Mouse (Mus musculus): Measurements from ENCODE around the gene Baiap2l2. TPM values are rescaled to one million over a fixed set of nuclear protein-coding genes. Genes with fewer than 3 reads are reported as not detected.

The Baiap2l2 gene
- polyA plus RNA-seq, 1 experiment from 2014 or later = 10.3 TPM

GRCm38 (mm10) chr15:79223641-79224040 is 61.7 kb downstream of the Baiap2l2 start:
- Histone ChIP-seq H3K27ac (ENCODE audit: low read depth, low read length) (no peak overlapping the region), H3K36me3 (ENCODE audit: control insufficient read depth, insufficient read depth, low read length) (no peaks in the 10 kb centered on the region), H3K4me1 (ENCODE audit: control insufficient read depth, insufficient read depth, low read length) (peaks cover 7% of the 10 kb centered on the region; the same call in 1 of the 2 replicates), H3K9ac (ENCODE audit: low read depth, low read length) (no peak overlapping the region), H3K4me2 (replicated peaks; ENCODE audit: low read depth, low read length) (no peak overlapping the region), H3K9me3 (ENCODE audit: control insufficient read depth, low read length) (no peaks in the 10 kb centered on the region), H3K4me3 (ENCODE audit: low read length) (no peak overlapping the region), H3K27me3 (ENCODE audit: control insufficient read depth, insufficient read depth, low read length) (no peaks in the 10 kb centered on the region)
- WGBS = 10% methylated on average over 5 of the region's 5 CpGs
- peak; percentile 30; the same call in 1 of the 2 replicates for ATAC-seq (ENCODE audit: low FRiP score, low TSS enrichment)

GRCm38 (mm10) chr15:79219572-79219971 is 65.8 kb downstream of the Baiap2l2 start:
- Histone ChIP-seq H3K4me3 (ENCODE audit: low read length) (no peak overlapping the region), H3K36me3 (ENCODE audit: control insufficient read depth, insufficient read depth, low read length) (no peaks in the 10 kb centered on the region), H3K9me3 (ENCODE audit: control insufficient read depth, low read length) (no peaks in the 10 kb centered on the region), H3K27ac (ENCODE audit: low read depth, low read length) (no peak overlapping the region), H3K4me1 (ENCODE audit: control insufficient read depth, insufficient read depth, low read length) (peaks cover 7% of the 10 kb centered on the region; the same call in 1 of the 2 replicates), H3K4me2 (replicated peaks; ENCODE audit: low read depth, low read length) (no peak overlapping the region), H3K27me3 (ENCODE audit: control insufficient read depth, insufficient read depth, low read length) (no peaks in the 10 kb centered on the region), H3K9ac (ENCODE audit: low read depth, low read length) (no peak overlapping the region)
- WGBS = 0% methylated on average over 1 of the region's 1 CpGs
- peak; percentile 37; the same call in 1 of the 2 replicates for ATAC-seq (ENCODE audit: low FRiP score, low TSS enrichment)

- Histone ChIP-seq H3K4me1 (ENCODE audit: control insufficient read depth, insufficient read depth, low read length) (peaks cover 11% of the 10 kb centered on the region; the same call in 1 of the 2 replicates), H3K9ac (ENCODE audit: low read depth, low read length) (0 out of 2 replicates have a peak overlapping the region, but pooled peaks have one; percentile 7), H3K9me3 (ENCODE audit: control insufficient read depth, low read length) (no peaks in the 10 kb centered on the region), H3K4me3 (ENCODE audit: low read length) (no peak overlapping the region), H3K4me2 (replicated peaks; ENCODE audit: low read depth, low read length) (no peak overlapping the region), H3K27me3 (ENCODE audit: control insufficient read depth, insufficient read depth, low read length) (no peaks in the 10 kb centered on the region), H3K27ac (ENCODE audit: low read depth, low read length) (no peak overlapping the region), H3K36me3 (ENCODE audit: control insufficient read depth, insufficient read depth, low read length) (no peaks in the 10 kb centered on the region)
- no peak for ATAC-seq (ENCODE audit: low FRiP score, low TSS enrichment)
- 63% methylated on average over 3 of the region's 3 CpGs for WGBS
Measured at GRCm38 (mm10) chr15:79216191-79216590, 69.1 kb downstream of the Baiap2l2 start.

- WGBS = 83% methylated on average over 6 of the region's 6 CpGs
- Histone ChIP-seq H3K27me3 (ENCODE audit: control insufficient read depth, insufficient read depth, low read length) (no peaks in the 10 kb centered on the region), H3K36me3 (ENCODE audit: control insufficient read depth, insufficient read depth, low read length) (no peaks in the 10 kb centered on the region), H3K4me2 (replicated peaks; ENCODE audit: low read depth, low read length) (no peak overlapping the region), H3K4me3 (ENCODE audit: low read length) (no peak overlapping the region), H3K4me1 (ENCODE audit: control insufficient read depth, insufficient read depth, low read length) (0 out of 2 replicates have a peak, but pooled peaks cover 4% of the 10 kb centered on the region), H3K27ac (ENCODE audit: low read depth, low read length) (no peak overlapping the region), H3K9ac (ENCODE audit: low read depth, low read length) (no peak overlapping the region), H3K9me3 (ENCODE audit: control insufficient read depth, low read length) (no peaks in the 10 kb centered on the region)
- no peak for ATAC-seq (ENCODE audit: low FRiP score, low TSS enrichment)
Measured at GRCm38 (mm10) chr15:79213591-79213990, 71.7 kb downstream of the Baiap2l2 start.

GRCm38 (mm10) chr15:79212750-79213446 is 72.4 kb downstream of the Baiap2l2 start:
- no peak for ATAC-seq (ENCODE audit: low FRiP score, low TSS enrichment)

DNA sequence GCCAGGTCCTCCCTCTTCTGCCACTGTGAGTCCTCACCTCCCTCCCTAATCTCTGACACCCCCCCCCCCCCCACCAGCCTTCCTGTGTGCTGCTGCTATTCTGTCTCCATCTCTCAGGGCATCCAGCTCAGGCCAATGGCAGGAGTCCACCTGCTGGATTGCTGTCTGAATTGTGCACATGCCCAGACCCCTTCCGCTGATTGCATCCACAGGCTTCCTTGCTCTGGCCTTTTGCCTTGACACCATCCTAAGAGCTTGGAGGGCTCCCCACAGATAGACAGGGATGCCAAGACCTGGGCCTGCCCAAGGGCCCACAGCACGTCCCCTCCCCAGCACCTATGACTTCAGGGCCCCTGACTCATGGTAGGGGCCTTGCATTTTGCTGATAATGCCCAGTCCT is 75.0 kb downstream of the Baiap2l2 start:
- H3K27ac ChIP-seq (ENCODE audit: low read depth, low read length) = no peak overlapping the region
- no peak for ATAC-seq (ENCODE audit: low FRiP score, low TSS enrichment)
- H3K4me2 ChIP-seq (replicated peaks; ENCODE audit: low read depth, low read length) = no peak overlapping the region
- 0 out of 2 replicates have a peak, but pooled peaks cover 8% of the 10 kb centered on the region for H3K4me1 ChIP-seq (ENCODE audit: control insufficient read depth, insufficient read depth, low read length)
- no peaks in the 10 kb centered on the region for H3K27me3 ChIP-seq (ENCODE audit: control insufficient read depth, insufficient read depth, low read length)
- no peak overlapping the region for H3K9ac ChIP-seq (ENCODE audit: low read depth, low read length)
- 78% methylated on average over 2 of the region's 2 CpGs for WGBS
- no peaks in the 10 kb centered on the region for H3K36me3 ChIP-seq (ENCODE audit: control insufficient read depth, insufficient read depth, low read length)
- no peaks in the 10 kb centered on the region for H3K9me3 ChIP-seq (ENCODE audit: control insufficient read depth, low read length)
- H3K4me3 ChIP-seq (ENCODE audit: low read length) = no peak overlapping the region

More at GRCm38 (mm10) chr15:79212750-79213446, 72.4 kb downstream of the Baiap2l2 start:
- no peaks in the 10 kb centered on the region for H3K9me3 ChIP-seq (ENCODE audit: control insufficient read depth, low read length)
- 82% methylated on average over 26 of the region's 26 CpGs for WGBS
- H3K4me1 ChIP-seq (ENCODE audit: control insufficient read depth, insufficient read depth, low read length) = 0 out of 2 replicates have a peak, but pooled peaks cover 8% of the 10 kb centered on the region
- H3K9ac ChIP-seq (ENCODE audit: low read depth, low read length) = no peak overlapping the region
- H3K4me3 ChIP-seq (ENCODE audit: low read length) = no peak overlapping the region
- no peaks in the 10 kb centered on the region for H3K36me3 ChIP-seq (ENCODE audit: control insufficient read depth, insufficient read depth, low read length)
- no peak overlapping the region for H3K27ac ChIP-seq (ENCODE audit: low read depth, low read length)
- H3K4me2 ChIP-seq (replicated peaks; ENCODE audit: low read depth, low read length) = no peak overlapping the region
- no peaks in the 10 kb centered on the region for H3K27me3 ChIP-seq (ENCODE audit: control insufficient read depth, insufficient read depth, low read length)

DNA sequence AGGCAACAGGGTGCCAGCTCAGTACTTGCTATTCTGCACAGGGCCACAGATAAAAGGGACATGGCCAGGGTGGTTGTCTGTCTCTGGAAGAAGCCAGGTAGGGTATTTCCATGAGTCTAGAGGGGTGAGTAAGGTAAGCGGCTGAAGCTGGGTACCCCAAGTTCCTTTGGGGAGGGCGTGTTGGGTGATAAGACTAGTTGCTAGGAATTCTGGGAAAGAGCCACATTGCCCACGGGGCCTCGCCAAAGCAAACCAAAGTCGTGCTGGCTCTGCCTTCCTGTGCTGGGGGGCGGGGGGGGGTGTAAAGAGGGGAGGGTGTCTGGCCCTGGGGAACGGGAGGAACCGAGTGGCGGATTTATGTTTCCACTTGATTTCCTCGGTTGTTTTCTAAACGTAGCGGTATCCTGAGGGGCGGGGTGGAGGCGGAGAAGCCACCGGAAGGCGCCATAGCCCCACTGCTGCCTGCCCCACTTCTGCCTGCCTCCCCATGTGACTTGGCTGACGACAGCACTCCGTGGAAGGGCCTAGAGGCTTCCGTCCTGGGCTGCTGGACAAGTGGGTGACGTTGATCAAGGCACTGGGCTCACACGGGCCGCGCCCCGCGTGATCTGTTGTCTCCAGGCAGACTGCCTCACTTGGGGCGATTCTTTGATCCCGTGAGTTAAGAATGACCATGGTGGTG is 76.4 kb downstream of the Baiap2l2 start:
- Histone ChIP-seq H3K4me1 (ENCODE audit: control insufficient read depth, insufficient read depth, low read length) (0 out of 2 replicates have a peak, but pooled peaks cover 8% of the 10 kb centered on the region), H3K27me3 (ENCODE audit: control insufficient read depth, insufficient read depth, low read length) (no peaks in the 10 kb centered on the region), H3K36me3 (ENCODE audit: control insufficient read depth, insufficient read depth, low read length) (no peaks in the 10 kb centered on the region), H3K27ac (ENCODE audit: low read depth, low read length) (no peak overlapping the region), H3K4me3 (ENCODE audit: low read length) (no peak overlapping the region), H3K9me3 (ENCODE audit: control insufficient read depth, low read length) (no peaks in the 10 kb centered on the region), H3K4me2 (replicated peaks; ENCODE audit: low read depth, low read length) (no peak overlapping the region), H3K9ac (ENCODE audit: low read depth, low read length) (no peak overlapping the region)
- WGBS = 73% methylated on average over 27 of the region's 27 CpGs
- ATAC-seq (ENCODE audit: low FRiP score, low TSS enrichment) = no peak

GRCm38 (mm10) chr15:79208211-79208610 is 77.1 kb downstream of the Baiap2l2 start:
- H3K36me3 ChIP-seq (ENCODE audit: control insufficient read depth, insufficient read depth, low read length) = no peaks in the 10 kb centered on the region
- 0 out of 2 replicates have a peak, but pooled peaks cover 8% of the 10 kb centered on the region for H3K4me1 ChIP-seq (ENCODE audit: control insufficient read depth, insufficient read depth, low read length)
- H3K9ac ChIP-seq (ENCODE audit: low read depth, low read length) = no peak overlapping the region
- no peak for ATAC-seq (ENCODE audit: low FRiP score, low TSS enrichment)
- no peak overlapping the region for H3K27ac ChIP-seq (ENCODE audit: low read depth, low read length)
- no peaks in the 10 kb centered on the region for H3K27me3 ChIP-seq (ENCODE audit: control insufficient read depth, insufficient read depth, low read length)
- 64% methylated on average over 6 of the region's 6 CpGs for WGBS
- H3K4me2 ChIP-seq (replicated peaks; ENCODE audit: low read depth, low read length) = no peak overlapping the region
- H3K9me3 ChIP-seq (ENCODE audit: control insufficient read depth, low read length) = no peaks in the 10 kb centered on the region
- H3K4me3 ChIP-seq (ENCODE audit: low read length) = no peak overlapping the region

Measured in kidney, embryonic 14.5 days (tissue).